Mouse (Mus musculus) layer of hippocampus, adult 9-11 months (tissue): ENCODE measurements at regions not wholly inside any gene's neighbourhood (a gene's known extent, or its start where the extent isn't known, plus 50 kb on each side); places are given as distances from the start of the nearest gene placed in this dataset.
A peak's percentile ranks its signal among the peaks of the same experiment; 100 is the strongest.
"Not testable (repeated sequence)": the region's sequence is repeated elsewhere in the genome, so short reads cannot be mapped to it uniquely, and the experiment has no call there.

ENCODE experiments used
- DNase-seq: peaks from one replicate; pipeline ENCODE4 v3.0.0; 2022

DNA sequence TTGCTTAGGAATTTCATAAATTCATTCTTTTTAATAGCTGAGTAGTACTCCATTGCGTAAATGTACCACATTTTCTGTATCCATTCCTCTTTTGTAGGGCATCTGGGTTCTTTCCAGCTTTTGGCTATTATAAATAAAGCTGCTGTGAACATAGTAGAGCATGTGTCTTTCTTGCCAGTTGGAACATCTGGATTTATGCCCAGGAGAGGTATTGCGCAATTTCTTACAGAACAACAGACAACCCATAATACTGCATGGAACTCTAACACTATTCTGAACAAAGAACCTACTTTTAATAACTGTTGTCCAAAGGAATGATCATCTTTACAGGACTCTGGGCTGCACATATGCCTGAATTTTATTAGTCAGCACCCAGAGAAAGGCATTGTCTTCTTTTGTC is 373.4 kb downstream of the Casp12 start:
- not testable (repeated sequence) for DNase-seq

DNA sequence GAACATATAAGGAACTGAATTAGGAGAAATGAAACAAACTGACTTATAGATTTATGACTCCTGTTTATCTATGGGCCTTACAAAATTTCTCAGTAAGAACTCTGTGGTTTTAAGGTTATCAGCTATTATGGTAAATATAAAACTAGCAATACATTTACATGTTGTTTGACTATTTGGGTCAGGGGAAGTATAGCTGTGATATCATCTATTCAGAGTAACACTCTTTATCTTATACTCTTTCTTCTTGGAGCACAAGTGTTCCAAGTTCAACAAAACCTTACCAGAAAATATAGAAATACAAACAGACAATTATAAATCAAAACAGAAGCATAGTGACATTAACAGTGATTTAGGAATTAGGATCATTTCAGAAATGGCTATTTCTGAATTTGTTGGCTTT is 383.6 kb downstream of the Casp12 start:
- no peak for DNase-seq

DNA sequence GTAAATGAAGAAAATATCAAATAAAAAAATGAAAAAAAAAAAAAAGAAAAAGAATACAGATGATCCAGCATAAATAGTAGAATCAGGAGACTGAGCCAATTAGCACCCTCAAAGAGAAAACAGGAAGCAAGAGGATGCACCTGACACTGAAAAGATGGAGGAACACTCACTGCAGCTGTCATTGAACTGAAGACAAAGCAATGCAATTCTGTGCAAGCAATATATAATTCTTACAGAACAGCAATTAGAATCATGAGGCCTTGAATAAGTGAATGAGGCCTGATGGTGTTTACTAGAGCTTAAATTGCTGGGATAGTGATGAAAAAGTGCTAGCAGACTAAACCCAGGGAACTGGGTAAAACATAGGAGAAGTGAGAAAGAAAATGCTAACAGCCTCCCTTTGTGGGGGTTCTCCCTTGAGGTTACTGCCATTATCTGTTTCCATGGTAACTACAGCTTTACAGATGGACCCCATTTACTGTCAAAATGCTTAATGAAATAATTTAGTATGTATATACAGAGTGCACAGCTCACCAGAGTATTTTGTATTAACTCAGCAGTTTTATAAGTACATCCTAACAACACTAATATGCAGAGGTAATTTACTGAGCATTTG is 407.6 kb downstream of the Casp12 start:
- peak; percentile 2 for DNase-seq

DNA sequence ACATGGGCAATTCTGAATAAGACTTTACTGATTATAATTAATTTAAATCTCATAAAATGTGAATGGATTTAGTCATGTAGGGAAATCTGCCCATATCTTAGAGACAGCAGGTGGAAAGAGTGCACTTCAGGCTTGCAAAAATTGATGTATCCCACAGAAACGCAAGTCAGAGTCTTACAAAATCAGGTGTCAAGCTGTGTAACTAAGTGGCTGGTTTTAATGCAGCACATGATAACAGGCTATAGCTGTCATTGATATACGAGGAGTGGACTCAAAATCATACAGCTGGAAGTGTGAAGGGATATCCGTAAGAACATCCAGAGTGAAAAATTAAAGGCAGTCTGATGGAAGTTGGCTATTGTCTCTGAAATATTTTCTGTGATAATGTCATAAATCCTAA is 408.6 kb downstream of the Casp12 start:
- DNase-seq = no peak

DNA sequence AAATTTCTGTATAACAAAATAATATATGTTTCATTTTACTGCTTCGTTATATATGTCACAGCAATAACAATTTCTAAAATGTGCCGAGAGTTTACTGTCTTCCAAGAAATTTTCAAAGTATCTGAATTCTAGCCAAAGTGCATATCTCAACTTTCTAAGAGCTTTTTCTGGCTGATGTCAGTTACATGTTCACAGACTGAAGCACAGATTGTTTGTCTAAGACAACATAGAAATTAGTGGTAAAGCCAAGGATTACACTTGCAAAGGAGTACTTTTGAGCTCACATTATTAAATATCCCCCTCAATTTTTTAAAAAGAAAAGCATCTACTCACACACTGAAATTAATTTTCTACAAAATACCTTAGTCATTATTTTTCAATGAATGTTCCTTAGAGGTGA is 407.2 kb upstream of the Pdgfd start:
- no peak for DNase-seq

DNA sequence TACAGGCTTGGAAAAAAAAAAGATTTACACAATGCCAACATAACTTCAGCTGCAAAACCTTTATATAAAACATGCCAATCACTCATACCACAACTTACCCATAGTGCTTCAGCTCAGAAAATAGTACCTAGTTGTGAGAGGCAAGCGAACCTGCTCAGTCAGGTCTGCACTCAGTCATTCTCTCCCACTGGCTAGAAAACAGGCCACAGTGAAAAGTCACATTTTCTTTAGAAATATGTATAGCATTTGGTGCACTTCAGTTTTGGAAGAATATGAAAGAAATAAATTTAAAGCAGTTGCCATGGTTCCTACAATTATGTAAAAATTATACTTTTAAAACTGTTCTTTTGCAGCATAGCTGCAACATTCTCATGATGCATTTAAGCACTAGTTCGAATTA is 398.5 kb upstream of the Pdgfd start:
- DNase-seq = no peak

DNA sequence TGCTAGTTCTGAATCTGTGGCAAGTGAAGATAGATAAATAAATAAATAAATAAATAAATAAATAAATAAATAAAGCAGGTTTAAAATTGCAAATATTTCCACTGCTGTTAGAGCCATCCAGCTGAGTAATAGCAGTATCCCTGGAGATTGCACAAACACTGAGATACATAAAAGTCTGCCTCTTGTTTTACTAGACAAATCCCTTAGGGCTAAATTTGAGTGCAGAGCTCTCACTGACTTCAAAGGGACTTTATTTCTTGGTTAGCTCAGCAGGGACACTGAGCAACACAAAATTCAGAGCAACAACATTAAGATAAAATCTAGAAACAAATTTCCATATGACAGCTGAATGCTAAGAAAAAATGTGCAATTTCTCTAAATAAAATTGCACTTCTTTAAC is 397.2 kb upstream of the Pdgfd start:
- no peak for DNase-seq
